Mouse (Mus musculus) midbrain, embryonic 14.5 days (tissue): ENCODE results near the gene Mgll. TPM values are rescaled to one million over a fixed set of nuclear protein-coding genes. Genes with fewer than 3 reads are reported as not detected.

Experiments used
- ATAC-seq: fragments of 200-750 bp; cut with Nextera tagmentation; 2 replicates; pipeline ENCODE4 v1.8.0; 2017; ENCODE audit warnings: moderate number of reproducible peaks, moderate library complexity; ENCODE audit not compliant: low FRiP score, low TSS enrichment
- DNase-seq: peaks from one replicate; pipeline ENCODE4 v3.0.0-alpha.2; 2015
- H3K27ac ChIP-seq: fragments of 300-500 bp; sonication (generic); replicated peaks from 2 replicates; pipeline ENCODE4 v1.5.1; 2014; ENCODE audit warnings: mild to moderate bottlenecking, low read depth, low read length, moderate library complexity
- H3K27me3 ChIP-seq: fragments of 300-500 bp; sonication (generic); 2 replicates; pipeline ENCODE4 v1.6.1; 2014; ENCODE audit warnings: low read length, control low read depth, mixed read lengths; ENCODE audit not compliant: control insufficient read depth, insufficient read depth
- H3K36me3 ChIP-seq: fragments of 300-500 bp; sonication (generic); 2 replicates; pipeline ENCODE4 v1.6.1; 2014; ENCODE audit warnings: low read length, control low read depth; ENCODE audit not compliant: control insufficient read depth, insufficient read depth
- H3K4me1 ChIP-seq: fragments of 300-500 bp; sonication (generic); 2 replicates; pipeline ENCODE4 v1.6.1; 2014; ENCODE audit warnings: mild to moderate bottlenecking, antibody characterized with exemption, low read length, control low read depth; ENCODE audit not compliant: control insufficient read depth, insufficient read depth
- H3K4me2 ChIP-seq: fragments of 300-500 bp; sonication (generic); 2 replicates; pipeline ENCODE4 v1.6.1; 2014; ENCODE audit warnings: mild to moderate bottlenecking, low read length, moderate library complexity
- H3K4me3 ChIP-seq: fragments of 300-500 bp; sonication (generic); replicated peaks from 2 replicates; pipeline ENCODE4 v1.5.1; 2014; ENCODE audit warnings: low read depth, low read length
- H3K9ac ChIP-seq: fragments of 300-500 bp; sonication (generic); replicated peaks from 2 replicates; pipeline ENCODE4 v1.6.1; 2014; ENCODE audit warnings: mild to moderate bottlenecking, low read length, moderate library complexity
- H3K9me3 ChIP-seq: fragments of 300-500 bp; sonication (generic); 2 replicates; pipeline ENCODE4 v1.6.1; 2016; ENCODE audit warnings: low read length, control low read depth, mixed read lengths; ENCODE audit not compliant: control insufficient read depth
- whole genome bisulfite sequencing: fragments of 180-500 bp; shearing (Covaris S2); extraction: QIAGEN DNeasy Blood & Tissue Kit; methylation state at CpG from one replicate; pipeline ENCODE4 v1.1.7; 2014; 5-methylcytosine and 5-hydroxymethylcytosine counted together
- polyA plus RNA-seq: library from polyadenylated mRNA; unstranded; fragments of >200 nt; fragmentation: Nextera tagmentation; extraction: Ambion mirVana; gene quantifications from 2 replicates; pipeline ENCODE4 v1.2.1, GENCODE M21; 2014

Gene Mgll
- polyA plus RNA-seq: 21.5 and 24.7 TPM in 2 replicates

GRCm38 (mm10) chr6:88724313-88725195 lies at the start of gene Mgll:
Gene Mgll, plus strand, starts transcription at chr6:88724412.
- Histone ChIP-seq H3K27me3 (peaks cover 18% of the 10 kb centered on the region), H3K4me3 (peak within 1 kb of the TSS; percentile 62), H3K4me2 (peak within 1 kb of the TSS; percentile 97), H3K36me3 (no peaks in the 10 kb centered on the region), H3K27ac (peak within 1 kb of the TSS; percentile 52; the same call in 1 of the 2 replicates), H3K4me1 (peaks cover 5% of the 10 kb centered on the region), H3K9me3 (no peaks in the 10 kb centered on the region), H3K9ac (peak within 1 kb of the TSS; percentile 64)
- WGBS: under 1% methylated on average over 100 of the region's 105 CpGs
- DNase-seq: peak; percentile 88
- peak; percentile 85 for ATAC-seq

GRCm38 (mm10) chr6:88675815-88676214 lies 48.4 kb upstream of the Mgll start:
- 92% methylated on average over 2 of the region's 2 CpGs for WGBS
- Histone ChIP-seq H3K27ac (no peak overlapping the region), H3K4me3 (no peak overlapping the region), H3K36me3 (no peaks in the 10 kb centered on the region), H3K4me2 (no peak overlapping the region), H3K4me1 (no peaks in the 10 kb centered on the region), H3K27me3 (no peaks in the 10 kb centered on the region), H3K9ac (no peak overlapping the region), H3K9me3 (no peaks in the 10 kb centered on the region)
- ATAC-seq (no peak), DNase-seq (no peak)

GRCm38 (mm10) chr6:88676753-88677736 lies 47.2 kb upstream of the Mgll start:
- ATAC-seq (no peak), DNase-seq (no peak)
- H3K27ac ChIP-seq: no peak overlapping the region
- H3K36me3 ChIP-seq: no peaks in the 10 kb centered on the region
- 93% methylated on average over 6 of the region's 6 CpGs for WGBS
- no peaks in the 10 kb centered on the region for H3K4me1 ChIP-seq
- no peak overlapping the region for H3K4me2 ChIP-seq
- H3K9ac ChIP-seq: no peak overlapping the region
- no peak overlapping the region for H3K4me3 ChIP-seq
- H3K9me3 ChIP-seq: no peaks in the 10 kb centered on the region
- H3K27me3 ChIP-seq: no peaks in the 10 kb centered on the region

- Histone ChIP-seq H3K27ac (no peak overlapping the region), H3K36me3 (no peaks in the 10 kb centered on the region), H3K4me2 (no peak overlapping the region), H3K4me1 (no peaks in the 10 kb centered on the region), H3K4me3 (no peak overlapping the region), H3K9ac (no peak overlapping the region), H3K27me3 (no peaks in the 10 kb centered on the region), H3K9me3 (no peaks in the 10 kb centered on the region)
- DNase-seq (no peak), ATAC-seq (no peak)
- 74% methylated on average over 2 of the region's 2 CpGs for WGBS
These were observed 46.5 kb upstream of the Mgll start for GRCm38 (mm10) chr6:88677738-88678137.

GRCm38 (mm10) chr6:88681026-88681425 lies 43.2 kb upstream of the Mgll start:
- no peak overlapping the region for H3K9ac ChIP-seq
- H3K36me3 ChIP-seq: no peaks in the 10 kb centered on the region
- ATAC-seq (no peak), DNase-seq (no peak)
- WGBS: 91% methylated on average over 3 of the region's 3 CpGs
- H3K27me3 ChIP-seq: no peaks in the 10 kb centered on the region
- no peak overlapping the region for H3K4me2 ChIP-seq
- H3K27ac ChIP-seq: no peak overlapping the region
- no peaks in the 10 kb centered on the region for H3K9me3 ChIP-seq
- H3K4me1 ChIP-seq: peaks cover 7% of the 10 kb centered on the region
- H3K4me3 ChIP-seq: no peak overlapping the region

- peaks cover 7% of the 10 kb centered on the region for H3K4me1 ChIP-seq
- H3K27ac ChIP-seq: no peak overlapping the region
- H3K4me2 ChIP-seq: no peak overlapping the region
- no peak for ATAC-seq
- peak; percentile 37 for DNase-seq
- no peak overlapping the region for H3K4me3 ChIP-seq
- no peak overlapping the region for H3K9ac ChIP-seq
- no peaks in the 10 kb centered on the region for H3K9me3 ChIP-seq
- no peaks in the 10 kb centered on the region for H3K27me3 ChIP-seq
- WGBS: 56% methylated on average over 7 of the region's 7 CpGs
- H3K36me3 ChIP-seq: no peaks in the 10 kb centered on the region
These were observed 40.7 kb upstream of the Mgll start for GRCm38 (mm10) chr6:88683380-88684053.

GRCm38 (mm10) chr6:88688171-88688570 lies 36.0 kb upstream of the Mgll start:
- Histone ChIP-seq H3K36me3 (no peaks in the 10 kb centered on the region), H3K9ac (no peak overlapping the region), H3K4me3 (no peak overlapping the region), H3K4me2 (no peak overlapping the region), H3K27ac (no peak overlapping the region), H3K4me1 (peaks cover 7% of the 10 kb centered on the region), H3K27me3 (no peaks in the 10 kb centered on the region), H3K9me3 (no peaks in the 10 kb centered on the region)
- DNase-seq (no peak), ATAC-seq (no peak)
- 89% methylated on average over 11 of the region's 11 CpGs for WGBS

- WGBS: 79% methylated on average over 3 of the region's 3 CpGs
- H3K4me3 ChIP-seq: no peak overlapping the region
- no peak overlapping the region for H3K9ac ChIP-seq
- no peak overlapping the region for H3K27ac ChIP-seq
- H3K4me1 ChIP-seq: peaks cover 2% of the 10 kb centered on the region
- no peaks in the 10 kb centered on the region for H3K36me3 ChIP-seq
- ATAC-seq (no peak), DNase-seq (no peak)
- H3K27me3 ChIP-seq: no peaks in the 10 kb centered on the region
- no peaks in the 10 kb centered on the region for H3K9me3 ChIP-seq
- no peak overlapping the region for H3K4me2 ChIP-seq
These were observed 35.5 kb upstream of the Mgll start for GRCm38 (mm10) chr6:88688712-88689111.
